Mouse (Mus musculus) ES-E14 (cell line): ENCODE data around the gene Baz2a. TPM values are rescaled to one million over a fixed set of nuclear protein-coding genes. Genes with fewer than 3 reads are reported as not detected.

Experiments
- DNase-seq: peaks from one replicate; pipeline ENCODE4 v3.0.0-alpha.2; 2013; ENCODE audit warnings: low read depth, low spot score
- H3K27ac ChIP-seq: 2 replicates; pipeline ENCODE4 v1.5.1; 2012; ENCODE audit warnings: low read depth, mild to moderate bottlenecking, low read length, moderate library complexity, mixed read lengths; ENCODE audit not compliant: poor library complexity, insufficient read depth, severe bottlenecking
- H3K36me3 ChIP-seq: 2 replicates; pipeline ENCODE4 v1.6.1; 2012; ENCODE audit warnings: mild to moderate bottlenecking, low read length, moderate library complexity, mixed read lengths; ENCODE audit not compliant: control insufficient read depth, poor library complexity, insufficient read depth, severe bottlenecking
- H3K4me1 ChIP-seq, 2 experiments: fragments of 150-350 bp in 1 of 2; sonication (generic) in 1 of 2; 2 replicates each; pipeline ENCODE4 v1.6.1; 2012; ENCODE audit warnings: low read length in 2 of 2, mild to moderate bottlenecking in 1 of 2, mixed read lengths in 1 of 2; ENCODE audit not compliant: control insufficient read depth in 2 of 2, insufficient read depth in 2 of 2, poor library complexity in 1 of 2
- H3K4me3 ChIP-seq, 2 experiments: fragments of 150-350 bp in 1 of 2; sonication (generic) in 1 of 2; 2 replicates each; pipeline ENCODE4 v1.5.1; 2012; ENCODE audit warnings: low read length in 2 of 2, low read depth in 1 of 2, mild to moderate bottlenecking in 1 of 2, mixed read lengths in 1 of 2; ENCODE audit not compliant: insufficient read depth in 1 of 2, poor library complexity in 1 of 2, severe bottlenecking in 1 of 2
- H3K9ac ChIP-seq: 2 replicates; pipeline ENCODE4 v1.6.1; 2012; ENCODE audit warnings: low read depth, mild to moderate bottlenecking, low read length, mixed read lengths; ENCODE audit not compliant: poor library complexity, insufficient read depth, severe bottlenecking
- H3K9me3 ChIP-seq: fragments of 150-350 bp; sonication (generic); 2 replicates; pipeline ENCODE4 v1.6.1; 2012; ENCODE audit warnings: low read depth, mild to moderate bottlenecking, low read length; ENCODE audit not compliant: control insufficient read depth, insufficient read depth
- CHD2 ChIP-seq: IDR thresholded peaks from 2 replicates; pipeline ENCODE4 v1.6.1; 2014; ENCODE audit warnings: mild to moderate bottlenecking, low read depth, low read length, inconsistent platforms
- HCFC1 ChIP-seq: IDR thresholded peaks from 2 replicates; pipeline ENCODE4 v1.6.1; 2012; ENCODE audit warnings: low read length, inconsistent platforms, borderline replicate concordance; ENCODE audit not compliant: insufficient read depth
- MAFK ChIP-seq: IDR thresholded peaks from 2 replicates; pipeline ENCODE4 v1.6.1; 2014; ENCODE audit warnings: mild to moderate bottlenecking, low read depth, low read length, inconsistent platforms; ENCODE audit not compliant: insufficient read depth
- ZC3H11A ChIP-seq: IDR thresholded peaks from 2 replicates; pipeline ENCODE4 v1.6.1; 2012; ENCODE audit warnings: low read depth, mild to moderate bottlenecking, inconsistent platforms, low read length, borderline replicate concordance
- ZNF384 ChIP-seq: IDR thresholded peaks from 2 replicates; pipeline ENCODE4 v1.6.1; 2012; ENCODE audit warnings: low read depth, low read length, inconsistent platforms
- in situ Hi-C, 2 experiments: fragments of 600-800 bp; cut with MboI; formaldehyde crosslinking; loops; one replicate each; pipeline ENCODE4 v1.15.1; 2025; ENCODE audit warnings: low sequenced_read_pairs in 2 of 2, inconsistent platforms in 1 of 2; ENCODE audit not compliant: unreplicated experiment in 2 of 2
- total RNA-seq: library from RNA; depleted of rRNA; stranded (reverse); fragments of 300-350 nt; gene quantifications from 2 replicates; pipeline ENCODE4 v1.2.3, GENCODE M21; 2012

The Baz2a gene
- total RNA-seq, 1 experiment: 42.8 TPM

DNA sequence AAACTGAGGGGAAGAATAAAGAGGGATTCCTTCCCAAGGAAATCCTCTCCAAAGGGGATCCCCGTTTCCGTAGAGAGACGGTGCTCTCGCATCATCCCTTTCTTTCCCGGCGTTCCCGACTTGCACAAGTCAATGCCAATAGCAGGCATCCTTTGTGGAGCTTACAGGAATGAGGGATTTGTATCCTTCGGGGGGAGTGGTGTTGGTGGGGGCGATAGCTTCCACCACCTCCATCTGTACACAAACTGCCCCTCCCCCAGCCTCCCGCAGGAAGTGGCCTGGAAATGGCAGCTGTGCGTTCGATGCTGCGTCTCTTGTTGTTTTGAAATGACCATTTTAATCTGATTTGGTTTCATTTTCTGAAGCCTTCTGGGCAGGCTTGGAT is 6.2 kb downstream of the Baz2a start:
- peaks cover 0 to 8% of the 10 kb centered on the region in 2 experiments; a peak in 3 of 4 replicates for H3K4me1 ChIP-seq
- H3K4me3 ChIP-seq: peak overlapping the region; percentile 84 to 98
- no peak for DNase-seq
- peak overlapping the region; percentile 94 for H3K9ac ChIP-seq
- in situ Hi-C loops: loop anchor here in 1 of 2 experiments (10.0 kb wide), 1 partner anchor 87 kb away; the partner anchor contains the start of gene Rbms2
- no peaks in the 10 kb centered on the region; the same call in 1 of the 2 replicates for H3K36me3 ChIP-seq
- H3K27ac ChIP-seq: peak overlapping the region; percentile 83; the same call in 1 of the 2 replicates
- H3K9me3 ChIP-seq: no peaks in the 10 kb centered on the region
- no peak for TF ChIP-seq CHD2
- TF ChIP-seq MAFK: no peak
- no peak for TF ChIP-seq HCFC1
- no peak for TF ChIP-seq ZNF384
- TF ChIP-seq ZC3H11A: no peak

DNA sequence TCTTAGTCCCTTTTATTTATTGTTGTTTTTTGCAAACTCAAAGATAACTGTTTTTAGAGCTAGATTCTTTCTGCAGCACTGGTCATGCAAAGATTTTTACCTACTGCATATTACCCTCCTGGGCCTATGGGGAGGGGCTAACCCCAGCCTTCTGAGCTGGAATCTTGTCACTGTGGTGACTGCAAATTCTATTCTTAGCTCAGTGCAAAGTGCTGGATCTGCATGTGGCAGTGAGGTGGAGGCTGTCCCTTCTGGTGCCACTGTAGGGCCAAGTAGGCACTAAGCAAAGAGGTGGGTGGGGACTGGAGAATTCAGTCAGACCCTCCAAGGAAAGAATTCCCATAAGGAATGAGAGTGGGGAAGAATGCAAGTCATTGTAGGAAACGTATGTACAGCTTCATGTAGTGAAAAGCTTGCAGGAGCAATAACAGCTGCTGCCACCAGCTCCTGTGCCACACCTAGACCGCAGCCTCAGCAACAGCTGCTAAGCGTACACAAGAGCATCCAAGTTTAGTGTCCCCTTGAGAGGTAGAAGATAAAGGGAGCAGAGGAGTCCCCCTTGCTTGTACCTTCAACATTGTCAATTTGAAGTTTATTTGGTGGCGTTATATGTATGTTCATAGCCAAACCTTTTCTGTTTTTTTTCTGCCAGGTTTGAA is 18.9 kb downstream of the Baz2a start:
- Histone ChIP-seq H3K9me3 (no peaks in the 10 kb centered on the region), H3K4me3 (no peak overlapping the region), H3K4me1 (peaks cover 0 to 5% of the 10 kb centered on the region in 2 experiments; a peak in 1 of 4 replicates), H3K36me3 (peaks cover 36% of the 10 kb centered on the region), H3K9ac (no peak overlapping the region), H3K27ac (no peak overlapping the region)
- TF ChIP-seq HCFC1 (no peak), MAFK (no peak), ZC3H11A (no peak), ZNF384 (no peak), CHD2 (no peak)
- no peak for DNase-seq
- in situ Hi-C loops: no loop called here

DNA sequence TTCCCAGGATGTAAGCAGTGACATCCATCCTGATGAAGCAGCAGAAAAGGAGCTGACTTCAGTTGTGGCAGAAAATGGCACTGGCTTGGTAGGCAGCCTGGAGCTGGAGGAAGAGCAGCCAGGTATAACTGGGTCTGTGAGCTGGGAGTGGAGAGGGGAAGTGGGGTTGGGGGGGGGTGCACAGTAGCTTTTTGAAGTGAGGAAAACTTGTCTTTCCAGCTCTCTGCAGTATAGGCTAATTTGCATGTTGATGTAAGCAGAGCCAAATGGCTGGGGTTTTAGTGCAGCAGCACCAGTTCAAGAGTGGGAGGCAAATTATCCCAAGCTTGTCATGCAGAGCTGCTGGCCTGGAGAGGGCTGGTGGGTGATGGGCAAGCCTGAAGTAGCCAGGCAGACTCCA is 19.9 kb downstream of the Baz2a start:
- Histone ChIP-seq H3K9ac (no peak overlapping the region), H3K36me3 (peaks cover 44% of the 10 kb centered on the region), H3K27ac (no peak overlapping the region), H3K4me3 (no peak overlapping the region), H3K9me3 (no peaks in the 10 kb centered on the region), H3K4me1 (peaks cover 0 to 4% of the 10 kb centered on the region in 2 experiments; a peak in 1 of 4 replicates)
- DNase-seq: no peak
- in situ Hi-C loops: no loop called here
- TF ChIP-seq ZC3H11A (no peak), MAFK (no peak), ZNF384 (no peak), CHD2 (no peak), HCFC1 (no peak)

DNA sequence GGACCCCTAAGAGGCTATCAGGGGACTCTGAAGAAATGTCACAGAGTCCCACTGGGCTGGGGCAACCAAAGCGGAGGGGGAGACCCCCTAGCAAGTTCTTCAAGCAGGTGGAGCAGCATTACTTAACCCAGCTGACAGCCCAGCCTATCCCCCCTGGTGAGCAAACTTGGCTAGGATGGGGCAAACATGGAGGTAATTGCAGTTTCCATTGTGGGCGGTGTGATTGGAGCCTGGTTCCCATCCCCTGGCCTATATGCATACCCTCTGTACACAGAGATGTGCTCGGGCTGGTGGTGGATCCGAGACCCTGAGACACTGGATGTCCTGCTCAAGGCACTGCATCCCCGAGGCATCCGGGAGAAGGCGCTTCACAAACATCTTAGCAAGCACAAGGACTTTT is 32.5 kb downstream of the Baz2a start:
- H3K27ac ChIP-seq: no peak overlapping the region
- no peak overlapping the region for H3K4me3 ChIP-seq
- no peak overlapping the region for H3K9ac ChIP-seq
- no peak for DNase-seq
- no peak for TF ChIP-seq ZNF384
- H3K36me3 ChIP-seq: peaks cover 80% of the 10 kb centered on the region
- H3K9me3 ChIP-seq: no peaks in the 10 kb centered on the region
- peaks cover 0 to 9% of the 10 kb centered on the region in 2 experiments; a peak in 2 of 4 replicates for H3K4me1 ChIP-seq
- in situ Hi-C loops: no loop called here

DNA sequence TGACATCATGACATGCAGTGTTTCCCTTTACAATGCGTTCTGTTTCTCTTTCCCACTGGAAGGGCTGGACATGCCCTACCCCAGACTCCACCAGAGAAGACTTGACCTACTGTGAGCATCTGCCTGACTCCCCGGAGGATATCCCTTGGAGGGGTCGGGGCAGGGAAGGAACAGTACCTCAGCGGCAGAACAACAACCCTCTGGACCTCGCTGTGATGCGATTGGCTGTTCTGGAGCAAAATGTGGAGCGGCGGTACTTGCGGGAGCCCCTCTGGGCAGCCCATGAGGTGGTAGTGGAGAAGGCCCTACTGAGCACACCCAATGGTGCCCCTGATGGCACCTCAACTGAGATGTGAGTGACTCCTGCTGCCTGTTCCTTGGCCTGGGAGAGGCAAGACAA is 33.5 kb downstream of the Baz2a start:
- Histone ChIP-seq H3K27ac (no peak overlapping the region), H3K4me1 (peaks cover 0 to 9% of the 10 kb centered on the region in 2 experiments; a peak in 2 of 4 replicates), H3K9ac (no peak overlapping the region), H3K4me3 (no peak overlapping the region), H3K36me3 (peaks cover 76% of the 10 kb centered on the region), H3K9me3 (no peaks in the 10 kb centered on the region)
- TF ChIP-seq MAFK: no peak
- no peak for TF ChIP-seq HCFC1
- no peak for TF ChIP-seq CHD2
- no peak for TF ChIP-seq ZNF384
- no peak for TF ChIP-seq ZC3H11A
- no peak for DNase-seq
- in situ Hi-C loops: no loop called here
